Mouse (Mus musculus) C2C12 (cell line): Measurements from ENCODE around the gene Utrn. TPM values are rescaled to one million over a fixed set of nuclear protein-coding genes. Genes with fewer than 3 reads are reported as not detected.

Experiments
- H3K27me3 ChIP-seq: one replicate; pipeline ENCODE4 v1.6.1; 2011; ENCODE audit not compliant: control insufficient read depth, insufficient read depth, insufficient read length
- H3K36me3 ChIP-seq: one replicate; pipeline ENCODE4 v1.6.1; 2011; ENCODE audit not compliant: control insufficient read depth, insufficient read depth
- H3K4me3 ChIP-seq: one replicate; pipeline ENCODE4 v1.5.1; 2011; ENCODE audit warnings: mild to moderate bottlenecking, control low read depth; ENCODE audit not compliant: poor library complexity, insufficient read depth, severe bottlenecking
- H3K79me2 ChIP-seq: one replicate; pipeline ENCODE4 v1.6.1; 2011; ENCODE audit not compliant: control insufficient read depth, insufficient read depth
- H3K79me3 ChIP-seq: one replicate; pipeline ENCODE4 v1.6.1; 2011; ENCODE audit warnings: low read depth, control low read depth
- H3ac ChIP-seq: one replicate; pipeline ENCODE3; 2011; ENCODE audit warnings: low read depth; ENCODE audit not compliant: control insufficient read depth, insufficient read length
- CEBPB ChIP-seq: IDR thresholded peaks from one replicate; pipeline ENCODE4 v1.6.1; 2011; ENCODE audit warnings: low read depth, mild to moderate bottlenecking, control low read depth, moderate library complexity
- CTCF ChIP-seq: IDR thresholded peaks from one replicate; pipeline ENCODE4 v1.5.1; 2011; ENCODE audit not compliant: control insufficient read depth, insufficient read depth, insufficient read length
- FOSL1 ChIP-seq: IDR thresholded peaks from one replicate; pipeline ENCODE4 v1.8.0; 2011; ENCODE audit warnings: mild to moderate bottlenecking, low read length; ENCODE audit not compliant: poor library complexity, insufficient read depth, severe bottlenecking
- MAX ChIP-seq: IDR thresholded peaks from one replicate; pipeline ENCODE4 v1.6.1; 2011; ENCODE audit warnings: mild to moderate bottlenecking, control low read depth
- MYOD1 ChIP-seq: IDR thresholded peaks from one replicate; pipeline ENCODE4 v1.6.1; 2011; ENCODE audit warnings: low read depth; ENCODE audit not compliant: control insufficient read depth, insufficient read length
- MYOG ChIP-seq: IDR thresholded peaks from one replicate; pipeline ENCODE4 v1.6.1; 2011; ENCODE audit not compliant: control insufficient read depth, insufficient read length; ENCODE audit errors: extremely low read depth
- USF1 ChIP-seq: IDR thresholded peaks from one replicate; pipeline ENCODE4 v1.6.1; 2011; ENCODE audit warnings: low read depth, mild to moderate bottlenecking, control low read depth, moderate library complexity
- polyA plus RNA-seq: library from polyadenylated mRNA; unstranded; fragments of >200 nt; fragmentation: generic; extraction: Trizol; gene quantifications from one replicate; pipeline ENCODE4 v1.2.1, GENCODE M21; 2012; ENCODE audit warnings: missing spikeins

Gene Utrn
- polyA plus RNA-seq, 1 experiment = 10.5 TPM

GRCm38 (mm10) chr10:12673309-12673708 is 195.9 kb downstream of the Utrn start:
- Histone ChIP-seq H3K79me3 (no peaks in the 10 kb centered on the region), H3ac (no peak overlapping the region), H3K4me3 (no peak overlapping the region), H3K36me3 (peaks cover 32% of the 10 kb centered on the region), H3K27me3 (no peaks in the 10 kb centered on the region), H3K79me2 (no peaks in the 10 kb centered on the region)
- TF ChIP-seq MYOG = no peak
- no peak for TF ChIP-seq CEBPB
- TF ChIP-seq FOSL1 = no peak
- no peak for TF ChIP-seq CTCF
- TF ChIP-seq USF1 = no peak
- no peak for TF ChIP-seq MAX
- no peak for TF ChIP-seq MYOD1

GRCm38 (mm10) chr10:12671608-12672007 is 197.6 kb downstream of the Utrn start:
- Histone ChIP-seq H3ac (no peak overlapping the region), H3K27me3 (no peaks in the 10 kb centered on the region), H3K4me3 (no peak overlapping the region), H3K79me2 (no peaks in the 10 kb centered on the region), H3K36me3 (peaks cover 27% of the 10 kb centered on the region), H3K79me3 (no peaks in the 10 kb centered on the region)
- TF ChIP-seq CEBPB (no peak), MYOD1 (no peak), FOSL1 (no peak), MYOG (no peak), CTCF (no peak), USF1 (no peak), MAX (no peak)

GRCm38 (mm10) chr10:12662035-12662434 is 207.1 kb downstream of the Utrn start:
- H3K27me3 ChIP-seq = no peaks in the 10 kb centered on the region
- no peak overlapping the region for H3K4me3 ChIP-seq
- H3ac ChIP-seq = no peak overlapping the region
- no peaks in the 10 kb centered on the region for H3K79me2 ChIP-seq
- TF ChIP-seq MYOG (no peak), CTCF (no peak), CEBPB (no peak), FOSL1 (no peak), MAX (no peak), USF1 (no peak), MYOD1 (no peak)
- no peaks in the 10 kb centered on the region for H3K79me3 ChIP-seq
- H3K36me3 ChIP-seq = peaks cover 66% of the 10 kb centered on the region

DNA sequence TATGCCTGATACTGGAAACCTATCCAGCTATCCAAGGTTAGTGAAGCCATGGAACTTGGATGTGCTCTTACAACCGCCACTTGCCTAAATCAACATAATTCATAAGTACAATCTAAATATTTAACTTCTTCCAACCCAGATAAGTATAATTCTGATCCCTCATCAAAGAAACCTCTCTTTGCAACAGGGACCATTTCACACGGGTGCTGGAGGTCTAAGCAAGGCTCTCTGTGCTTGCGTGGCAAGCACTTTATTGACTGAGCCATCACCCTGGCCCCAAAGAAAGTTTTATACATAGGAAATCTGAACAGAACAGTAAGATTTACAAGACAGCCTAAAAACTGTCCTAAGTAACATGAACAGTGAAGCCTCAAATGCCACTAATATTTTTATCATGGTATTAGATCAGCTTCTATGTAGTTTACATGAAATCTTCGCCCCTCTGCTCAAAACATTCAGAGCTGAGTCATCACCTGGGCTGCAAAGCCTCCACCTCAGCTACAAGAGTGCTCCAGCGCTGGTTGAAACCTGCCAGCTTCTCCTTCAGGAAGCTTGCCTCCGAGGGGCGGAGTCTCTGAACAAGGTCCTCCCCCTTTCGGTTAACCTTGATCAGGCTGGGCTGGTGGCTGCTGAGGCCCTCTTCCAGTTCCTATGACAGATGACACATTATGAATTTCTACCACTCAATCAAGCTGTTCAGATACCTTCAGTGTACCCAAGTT is 211.0 kb downstream of the Utrn start:
- H3K79me2 ChIP-seq = no peaks in the 10 kb centered on the region
- no peak overlapping the region for H3K4me3 ChIP-seq
- peaks cover 65% of the 10 kb centered on the region for H3K36me3 ChIP-seq
- no peak for TF ChIP-seq MAX
- TF ChIP-seq CEBPB = no peak
- TF ChIP-seq FOSL1 = no peak
- TF ChIP-seq MYOD1 = no peak
- TF ChIP-seq MYOG = no peak
- no peak for TF ChIP-seq USF1
- no peak for TF ChIP-seq CTCF
- H3K27me3 ChIP-seq = no peaks in the 10 kb centered on the region
- H3K79me3 ChIP-seq = no peaks in the 10 kb centered on the region
- H3ac ChIP-seq = no peak overlapping the region

- no peaks in the 10 kb centered on the region for H3K79me3 ChIP-seq
- TF ChIP-seq MAX (no peak), FOSL1 (no peak), CTCF (no peak)
- H3ac ChIP-seq = no peak overlapping the region
- peaks cover 70% of the 10 kb centered on the region for H3K36me3 ChIP-seq
- no peaks in the 10 kb centered on the region for H3K79me2 ChIP-seq
- no peaks in the 10 kb centered on the region for H3K27me3 ChIP-seq
- no peak overlapping the region for H3K4me3 ChIP-seq
Measured at GRCm38 (mm10) chr10:12652988-12653387, 216.2 kb downstream of the Utrn start.

DNA sequence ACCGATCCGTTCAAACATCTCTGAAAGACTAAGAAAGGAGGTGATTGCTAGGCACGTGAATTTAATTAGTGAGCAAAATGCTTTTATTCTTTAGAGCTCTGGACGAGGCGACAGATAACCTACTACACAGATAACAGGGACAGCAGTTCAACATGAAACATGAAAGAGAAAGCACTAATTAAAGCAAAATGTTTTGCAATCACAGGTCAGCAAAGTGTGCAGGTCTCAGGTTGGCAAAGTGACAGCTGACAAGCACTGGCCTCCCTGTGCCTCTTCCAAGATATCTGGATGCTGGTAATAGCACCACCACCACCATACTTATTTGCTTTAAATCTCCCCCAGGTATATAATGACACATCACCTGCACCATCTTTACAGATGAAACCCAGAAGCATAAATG is 223.0 kb downstream of the Utrn start:
- no peaks in the 10 kb centered on the region for H3K27me3 ChIP-seq
- no peak overlapping the region for H3K4me3 ChIP-seq
- H3K79me2 ChIP-seq = no peaks in the 10 kb centered on the region
- H3K79me3 ChIP-seq = no peaks in the 10 kb centered on the region
- H3K36me3 ChIP-seq = peaks cover 22% of the 10 kb centered on the region
- no peak for TF ChIP-seq MYOG
- TF ChIP-seq MYOD1 = no peak
- no peak for TF ChIP-seq USF1
- no peak for TF ChIP-seq CTCF
- no peak overlapping the region for H3ac ChIP-seq
